Mouse (Mus musculus) stomach, postnatal 0 days (tissue): ENCODE data around the gene Zbtb2.

Experiments used
- CTCF ChIP-seq: IDR thresholded peaks from 2 replicates; pipeline ENCODE4 v1.5.1; 2016; ENCODE audit warnings: antibody characterized with exemption, low read depth, mild to moderate bottlenecking, moderate library complexity
- EP300 ChIP-seq: optimal IDR thresholded peaks from 2 replicates; pipeline ENCODE3; 2016; ENCODE audit warnings: antibody characterized with exemption

DNA sequence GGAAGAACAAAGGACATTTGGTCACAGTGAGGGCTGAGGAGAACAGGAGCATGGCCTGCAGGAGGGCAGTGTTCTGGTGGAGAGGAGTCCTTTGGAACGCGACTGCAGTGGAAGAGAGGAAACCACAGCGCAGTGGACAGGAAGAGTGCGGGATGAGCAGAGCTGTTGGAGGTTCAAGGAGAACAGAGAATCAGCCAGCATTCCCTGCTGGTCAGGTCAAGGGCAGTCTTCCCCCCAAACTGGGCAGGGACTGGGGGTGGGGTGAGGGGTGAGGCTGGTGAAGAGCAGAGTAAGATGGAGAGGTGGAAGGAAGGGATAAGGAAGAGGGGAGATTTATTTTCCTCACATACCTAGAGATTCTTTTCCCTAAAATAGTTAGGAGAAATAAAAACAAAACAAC, 14.3 kb downstream of the Zbtb2 start:
- TF ChIP-seq CTCF, result no peak
- TF ChIP-seq EP300, result no peak
